Mouse (Mus musculus) cerebral cortex, adult 2 months (tissue): ENCODE measurements around the gene Adgre1.

Experiments
- WGBS: fragments of 180-500 bp; shearing (Covaris S2); methylation state at CpG from one replicate; pipeline ENCODE4 v1.1.7; 2018; 5-methylcytosine and 5-hydroxymethylcytosine counted together

The Adgre1 gene

GRCm38 (mm10) chr17:57358441-57358840 lies at the start of gene Adgre1:
Adgre1 (plus strand) TSS chr17:57358691.
- 37% methylated on average over 1 of the region's 1 CpGs for WGBS

GRCm38 (mm10) chr17:57311801-57312200 lies 46.7 kb upstream of the Adgre1 start:
- WGBS = 50% methylated on average over 13 of the region's 13 CpGs

GRCm38 (mm10) chr17:57327615-57328014 lies 30.9 kb upstream of the Adgre1 start:
- 51% methylated on average over 8 of the region's 8 CpGs for WGBS

- 32% methylated on average over 6 of the region's 6 CpGs for WGBS
Observed at GRCm38 (mm10) chr17:57328944-57329343, 29.5 kb upstream of the Adgre1 start.

GRCm38 (mm10) chr17:57330993-57331392 lies 27.5 kb upstream of the Adgre1 start:
- WGBS = 91% methylated on average over 8 of the region's 8 CpGs

- 79% methylated on average over 4 of the region's 4 CpGs for WGBS
Observed at GRCm38 (mm10) chr17:57332241-57332640, 26.2 kb upstream of the Adgre1 start.

- WGBS = 72% methylated on average over 9 of the region's 9 CpGs
Observed at GRCm38 (mm10) chr17:57334001-57334760, 24.3 kb upstream of the Adgre1 start.

GRCm38 (mm10) chr17:57334761-57335150 lies 23.7 kb upstream of the Adgre1 start:
- 6% methylated on average over 16 of the region's 16 CpGs for WGBS

- WGBS = 72% methylated on average over 9 of the region's 9 CpGs
Observed at GRCm38 (mm10) chr17:57335194-57335593, 23.3 kb upstream of the Adgre1 start.

GRCm38 (mm10) chr17:57335673-57336303 lies 22.7 kb upstream of the Adgre1 start:
- 11% methylated on average over 11 of the region's 11 CpGs for WGBS

- 60% methylated on average over 10 of the region's 10 CpGs for WGBS
Observed at GRCm38 (mm10) chr17:57337996-57338395, 20.5 kb upstream of the Adgre1 start.

- 79% methylated on average over 9 of the region's 9 CpGs for WGBS
Observed at GRCm38 (mm10) chr17:57339298-57339697, 19.2 kb upstream of the Adgre1 start.

- WGBS = 72% methylated on average over 4 of the region's 4 CpGs
Observed at GRCm38 (mm10) chr17:57341568-57341967, 16.9 kb upstream of the Adgre1 start.

GRCm38 (mm10) chr17:57344029-57344707 lies 14.3 kb upstream of the Adgre1 start:
- WGBS = 75% methylated on average over 2 of the region's 2 CpGs

- 68% methylated on average over 6 of the region's 6 CpGs for WGBS
Observed at GRCm38 (mm10) chr17:57347017-57347416, 11.5 kb upstream of the Adgre1 start.

- WGBS = 86% methylated on average over 2 of the region's 2 CpGs
Observed at GRCm38 (mm10) chr17:57347781-57348180, 10.7 kb upstream of the Adgre1 start.

GRCm38 (mm10) chr17:57349067-57349466 lies 9.4 kb upstream of the Adgre1 start:
- WGBS = 77% methylated on average over 5 of the region's 5 CpGs

- WGBS = 86% methylated on average over 5 of the region's 5 CpGs
Observed at GRCm38 (mm10) chr17:57350212-57350611, 8.3 kb upstream of the Adgre1 start.

GRCm38 (mm10) chr17:57351107-57351506 lies 7.4 kb upstream of the Adgre1 start:
- WGBS = 92% methylated on average over 9 of the region's 9 CpGs

- WGBS = 59% methylated on average over 11 of the region's 11 CpGs
Observed at GRCm38 (mm10) chr17:57359485-57360241, 1.2 kb downstream of the Adgre1 start.
